Mouse (Mus musculus) embryo, embryonic 11 days (tissue): Measurements from ENCODE around the gene Scarb2.

Source experiments
- DNase-seq: peaks from one replicate; pipeline ENCODE4 v3.0.0-alpha.2; 2015

The Scarb2 gene

DNA sequence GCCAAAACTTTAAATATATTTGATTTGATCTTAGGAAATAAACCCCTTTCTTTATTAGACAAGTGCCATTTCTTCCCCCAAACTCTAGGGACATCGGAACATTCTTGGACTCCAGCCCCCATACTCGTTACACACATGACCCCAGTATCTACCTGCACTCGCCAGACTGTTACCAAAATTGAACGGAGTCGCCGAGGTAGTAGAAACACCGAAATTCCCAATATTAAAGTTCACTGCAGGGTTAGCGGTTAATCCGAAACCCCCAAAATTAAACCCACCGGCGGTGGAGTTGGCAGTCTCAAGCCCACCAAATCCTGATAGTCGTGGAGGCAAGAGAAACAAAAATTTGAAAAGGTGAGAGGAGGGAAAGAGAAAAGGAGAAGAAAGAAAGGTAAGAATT lies 72.6 kb downstream of the Scarb2 start:
- peak; percentile 22 for DNase-seq

DNA sequence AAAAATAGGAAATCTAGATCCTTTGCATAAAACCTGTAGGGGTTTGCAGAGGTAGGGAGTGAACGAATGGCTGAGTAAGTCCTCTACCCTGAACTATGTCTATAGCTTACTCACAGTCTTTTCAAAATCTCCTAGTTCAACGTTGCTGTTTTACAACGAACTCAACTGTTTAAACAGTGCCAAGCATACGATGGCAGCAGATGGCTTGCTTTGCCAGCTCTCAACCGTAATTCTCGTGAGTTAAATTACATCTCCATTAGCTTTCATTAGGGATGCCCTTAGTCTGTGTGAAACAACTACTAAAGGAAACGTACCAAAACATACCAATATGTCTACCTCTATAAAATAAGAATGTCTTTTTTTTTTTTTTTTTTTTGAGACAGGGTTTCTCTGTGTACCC lies 75.0 kb downstream of the Scarb2 start:
- DNase-seq, result no peak

DNA sequence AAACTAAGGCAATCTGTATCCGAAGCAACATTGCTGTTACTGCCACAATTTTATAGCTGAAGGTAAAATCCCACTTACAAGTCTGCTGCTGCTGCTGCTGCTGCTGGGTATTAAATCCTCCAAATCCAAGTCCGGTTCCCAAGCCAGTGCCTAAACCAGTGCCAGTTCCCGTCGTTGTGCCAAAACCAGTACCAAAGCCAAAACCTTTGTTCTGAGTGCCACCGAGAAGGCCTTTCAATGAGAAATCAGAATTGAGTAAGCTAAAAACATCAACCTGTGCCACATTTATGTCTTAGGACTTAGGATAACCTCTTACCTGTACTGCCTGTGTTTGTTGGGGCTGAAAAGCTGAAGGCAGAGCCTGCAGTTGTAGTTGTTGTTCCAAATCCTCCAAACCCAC lies 75.9 kb downstream of the Scarb2 start:
- no peak for DNase-seq

DNA sequence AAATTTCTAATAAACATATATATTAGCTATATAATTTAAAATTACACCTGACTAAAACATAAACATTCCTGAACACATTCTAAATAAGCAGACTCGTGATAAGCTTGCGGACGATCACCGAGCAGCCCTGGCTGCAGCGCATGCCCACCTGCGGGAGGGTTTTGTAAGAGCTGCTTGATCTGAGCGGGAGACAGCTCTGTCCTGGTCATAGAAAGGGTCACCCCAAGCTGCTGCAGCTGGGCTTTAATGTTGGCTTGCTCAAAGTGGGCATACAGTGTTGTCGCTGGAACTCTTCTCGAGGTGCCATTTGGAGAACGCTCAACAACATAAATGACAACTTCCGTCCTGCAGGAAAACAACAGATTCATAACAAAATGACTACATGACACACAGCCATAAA lies 82.5 kb downstream of the Scarb2 start:
- DNase-seq, result no peak

DNA sequence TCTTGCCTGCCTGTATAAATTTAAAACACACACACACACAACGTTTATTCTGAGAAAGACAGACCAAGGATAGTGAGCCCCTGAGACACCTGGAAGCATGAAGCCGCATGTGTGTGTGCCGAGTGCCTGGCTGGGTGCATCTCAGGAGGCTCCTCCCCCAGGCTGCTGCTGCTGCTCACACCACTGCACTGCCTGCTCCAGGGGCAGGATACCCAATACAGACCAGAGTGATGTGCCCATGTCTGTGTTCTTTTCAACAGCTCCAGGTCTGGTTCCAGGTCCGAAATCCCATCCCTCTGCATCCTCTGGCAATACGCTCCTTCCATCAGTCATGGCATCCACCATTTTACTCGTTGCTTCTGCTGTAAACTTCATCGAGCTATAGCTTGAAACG lies 92.7 kb downstream of the Scarb2 start:
- no peak for DNase-seq

DNA sequence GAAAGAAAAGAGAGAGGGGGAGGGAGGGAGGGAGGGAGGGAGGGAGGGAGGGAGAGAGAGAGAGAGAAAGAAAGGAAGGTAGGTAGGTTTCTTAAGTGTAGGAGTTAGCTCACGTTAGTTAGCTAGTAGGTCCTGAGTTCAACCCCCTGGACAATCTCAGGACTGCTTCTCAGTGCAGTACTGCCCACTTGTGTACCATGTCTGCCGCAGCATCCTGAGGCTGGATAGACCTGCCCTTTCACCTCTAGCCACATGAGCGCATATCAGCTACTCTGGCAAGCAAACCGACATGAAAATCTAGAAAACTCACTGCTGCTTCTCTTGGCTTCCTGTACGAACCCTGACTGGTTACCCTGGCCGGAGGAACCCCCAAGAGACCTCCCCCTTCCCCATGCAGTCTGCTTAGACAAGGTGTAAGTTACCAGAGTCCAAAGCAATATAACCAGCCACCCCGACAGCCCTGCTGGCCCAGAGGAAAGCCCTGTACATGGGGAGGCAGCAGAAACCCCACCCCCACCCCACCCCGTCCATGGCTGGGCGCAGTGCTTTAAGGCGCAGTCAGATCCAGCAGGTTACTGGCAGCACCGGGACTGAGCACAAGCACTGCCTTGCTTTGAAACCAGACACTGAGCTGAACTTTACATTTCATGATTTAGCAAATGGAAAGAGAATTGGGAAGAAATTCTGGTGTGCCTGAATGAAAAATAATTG lies 93.2 kb downstream of the Scarb2 start:
- DNase-seq, result no peak

DNA sequence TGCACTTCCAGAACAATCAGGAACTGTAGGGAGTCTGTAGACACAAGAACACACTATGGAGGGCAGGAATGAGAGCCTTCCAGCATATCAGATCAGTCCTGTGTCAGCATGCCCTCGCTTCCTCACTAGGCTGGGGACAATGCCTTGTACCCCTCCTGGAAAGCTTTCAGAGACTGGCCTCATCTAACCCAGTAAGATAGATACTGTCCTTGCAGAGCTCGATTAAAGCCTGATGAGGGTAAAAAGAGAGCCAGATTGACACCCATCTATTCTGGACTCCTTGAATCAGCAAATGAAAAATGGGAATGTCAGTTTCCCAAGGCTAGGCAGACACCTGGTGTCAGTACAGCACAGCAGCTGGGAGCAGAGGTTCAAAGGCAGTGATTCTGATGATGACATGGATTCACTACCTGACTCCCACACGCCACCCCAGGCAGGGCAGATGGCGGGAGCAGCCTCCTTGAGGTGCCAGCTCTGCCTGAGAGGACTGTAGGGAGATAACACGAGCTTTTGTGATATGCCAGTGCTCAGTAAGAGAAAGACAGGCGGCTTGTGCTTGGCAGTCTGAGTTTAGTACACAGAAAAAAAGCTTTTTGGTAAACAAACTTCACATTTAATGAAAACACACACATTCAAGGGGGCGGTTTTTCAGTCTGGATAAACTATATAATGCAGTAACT lies 95.0 kb downstream of the Scarb2 start:
- DNase-seq, result no peak

DNA sequence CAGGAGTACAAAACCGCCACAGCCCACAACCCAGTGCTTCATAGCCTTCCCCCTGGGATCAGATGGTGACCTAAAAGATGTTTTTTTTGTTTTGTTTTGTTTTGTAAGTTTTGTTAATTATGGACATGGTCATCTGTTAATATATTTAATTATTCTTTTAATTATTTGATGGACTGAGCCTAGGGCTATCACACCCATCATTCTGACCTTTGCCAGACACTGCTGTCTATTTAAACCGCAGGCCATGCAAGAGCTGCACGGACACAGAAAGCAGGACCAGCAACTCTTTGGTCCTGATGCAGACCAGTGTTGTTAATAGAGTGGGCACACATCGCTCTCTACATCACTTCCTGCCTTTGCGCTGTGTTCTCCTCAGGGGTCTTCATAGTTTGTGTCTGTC lies 96.1 kb downstream of the Scarb2 start:
- DNase-seq, result no peak

DNA sequence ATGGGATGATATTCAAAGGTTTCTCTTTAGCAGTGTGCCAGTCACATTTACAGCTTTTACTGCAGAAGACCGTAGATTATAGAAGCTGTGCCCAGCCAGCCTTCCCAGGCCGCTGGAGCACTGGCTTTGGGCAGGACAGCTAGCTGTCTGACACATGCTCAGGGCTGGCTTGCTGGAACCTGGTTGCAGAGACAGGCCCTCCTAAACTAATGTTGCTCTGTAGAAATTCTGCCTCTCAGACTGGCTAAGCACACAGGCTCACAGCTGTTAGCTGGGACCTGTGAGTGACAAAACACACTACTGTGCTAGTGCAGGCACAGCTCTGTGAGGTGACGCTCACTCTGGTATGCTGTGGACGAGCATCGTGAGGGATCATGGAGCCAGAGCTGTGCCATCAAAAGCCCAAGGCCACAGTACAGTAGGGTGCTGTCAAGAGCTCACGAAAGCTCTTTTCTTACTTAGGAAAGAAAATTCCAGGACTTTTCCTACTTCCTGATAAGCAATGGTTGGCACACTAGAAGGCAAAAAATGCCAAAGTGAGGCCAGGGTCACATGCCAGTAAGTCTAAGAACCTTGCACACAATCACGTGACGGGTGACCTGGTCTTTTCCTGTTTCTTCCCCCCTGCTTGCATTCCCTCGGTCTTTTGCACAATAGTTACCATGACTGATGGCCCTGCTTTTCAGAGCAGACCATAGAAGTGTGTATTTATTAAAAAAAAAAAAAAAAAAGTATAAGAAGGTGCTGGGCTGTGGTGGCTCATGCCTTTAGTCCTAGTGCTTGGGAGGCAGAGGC lies 97.1 kb downstream of the Scarb2 start:
- DNase-seq, result no peak

DNA sequence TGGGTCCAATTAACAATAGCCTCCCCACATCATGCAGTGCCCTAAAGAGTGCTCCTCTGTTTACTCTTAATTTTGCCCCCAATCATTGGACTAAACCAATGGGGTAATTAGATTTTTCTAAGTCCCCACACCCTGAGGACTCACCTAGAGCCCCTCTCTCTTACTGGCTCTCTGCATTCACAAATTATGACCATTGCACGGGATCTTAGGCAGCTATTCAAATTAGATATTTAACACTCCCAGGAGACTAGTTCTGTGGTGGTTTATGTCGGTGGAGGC lies 102.3 kb downstream of the Scarb2 start:
- no peak for DNase-seq

DNA sequence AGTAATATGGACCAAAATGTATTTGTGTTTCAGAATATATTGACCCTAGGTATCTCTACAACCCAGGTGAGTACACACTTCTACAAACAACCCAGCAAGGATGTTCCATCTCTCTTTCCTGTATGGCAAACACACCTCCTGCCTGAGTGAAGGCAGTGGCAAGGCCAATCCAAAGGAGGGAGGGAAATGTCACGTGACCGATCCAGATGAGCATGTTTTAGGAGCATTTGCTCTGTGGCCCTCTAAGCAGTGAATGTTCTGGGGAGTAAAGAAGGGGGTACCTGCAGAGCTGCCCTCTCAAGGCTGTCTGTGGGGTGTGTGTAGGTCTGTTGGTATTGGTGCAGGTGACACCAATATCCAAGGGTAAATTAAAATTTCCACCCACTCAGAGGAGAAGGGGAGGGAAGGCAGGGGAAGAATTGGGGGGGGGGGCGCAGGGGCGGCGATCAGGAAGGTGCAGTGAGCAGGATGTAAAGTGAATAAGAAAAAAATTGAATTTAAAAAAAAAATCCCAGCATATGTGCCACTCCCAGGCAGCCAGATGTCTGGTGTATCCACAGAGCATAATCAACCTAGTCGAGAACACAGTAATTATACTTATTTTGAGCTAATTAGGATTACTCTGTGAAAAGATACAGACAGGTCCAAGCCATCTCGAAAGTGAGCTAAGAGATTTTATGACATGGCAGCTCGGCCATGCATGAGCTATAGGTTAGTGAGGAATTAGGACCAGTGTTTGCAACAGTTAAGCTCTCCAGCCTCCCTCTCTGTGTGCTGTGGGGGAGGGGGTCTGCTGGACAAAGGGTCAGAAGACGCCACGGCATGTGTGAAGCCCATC lies 102.9 kb downstream of the Scarb2 start:
- peak; percentile 79 for DNase-seq

DNA sequence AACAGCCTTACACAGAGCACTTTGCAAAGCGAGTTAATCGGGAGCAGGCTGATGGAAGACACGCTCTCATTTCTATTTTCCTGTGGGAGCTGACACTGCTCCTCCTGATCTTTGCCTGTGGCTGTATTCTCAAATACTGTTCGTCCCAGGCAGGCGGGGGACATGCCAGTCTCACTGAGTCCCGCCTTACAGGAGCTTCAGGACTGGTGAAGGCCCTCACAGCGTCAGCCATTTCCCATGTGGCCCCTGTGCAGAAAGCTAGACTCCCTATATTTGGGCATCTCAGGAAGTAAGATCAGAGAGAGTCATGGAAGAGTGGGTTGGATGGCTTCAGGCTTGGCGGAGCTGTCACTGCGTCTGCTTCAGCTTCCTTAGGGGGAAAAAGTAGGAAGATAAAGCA lies 103.8 kb downstream of the Scarb2 start:
- DNase-seq, result no peak

DNA sequence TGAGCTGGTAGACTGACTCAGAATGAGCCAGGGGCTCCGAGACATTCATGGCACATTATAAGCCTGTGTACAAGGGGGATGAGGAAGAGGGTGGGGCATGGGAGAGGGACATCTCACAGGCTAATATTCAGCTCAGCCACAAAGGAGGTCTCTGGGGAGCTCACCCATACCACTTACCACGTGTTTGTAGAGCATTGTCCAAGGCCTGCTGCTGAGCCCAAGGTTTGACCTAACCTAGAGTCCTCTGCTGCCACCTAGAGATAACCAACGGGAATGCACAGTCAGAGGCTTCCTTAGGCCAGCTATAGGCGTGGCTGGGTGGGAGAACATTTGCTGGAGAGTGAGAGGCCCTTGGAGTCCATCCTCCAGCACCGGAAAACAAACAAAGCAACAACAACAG lies 108.5 kb downstream of the Scarb2 start:
- peak; percentile 93 for DNase-seq

DNA sequence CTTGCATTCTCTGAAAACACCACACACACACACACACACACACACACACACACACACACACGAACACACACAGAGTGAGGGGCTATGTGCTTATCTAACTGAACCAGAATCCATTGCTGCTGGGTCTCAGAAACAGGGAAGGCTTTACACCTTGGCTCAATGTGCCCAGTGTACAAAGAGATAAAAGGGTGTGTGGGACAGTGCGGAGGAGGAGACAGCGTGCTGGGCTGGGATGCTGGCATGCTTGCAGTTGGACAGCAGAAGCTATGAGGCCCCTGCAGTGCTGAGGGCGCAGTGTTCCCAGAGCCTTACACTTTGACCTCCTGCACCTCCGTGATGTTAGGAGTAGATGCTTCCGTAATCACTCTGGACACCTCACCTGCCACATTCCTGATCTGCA lies 110.2 kb downstream of the Scarb2 start:
- no peak for DNase-seq

DNA sequence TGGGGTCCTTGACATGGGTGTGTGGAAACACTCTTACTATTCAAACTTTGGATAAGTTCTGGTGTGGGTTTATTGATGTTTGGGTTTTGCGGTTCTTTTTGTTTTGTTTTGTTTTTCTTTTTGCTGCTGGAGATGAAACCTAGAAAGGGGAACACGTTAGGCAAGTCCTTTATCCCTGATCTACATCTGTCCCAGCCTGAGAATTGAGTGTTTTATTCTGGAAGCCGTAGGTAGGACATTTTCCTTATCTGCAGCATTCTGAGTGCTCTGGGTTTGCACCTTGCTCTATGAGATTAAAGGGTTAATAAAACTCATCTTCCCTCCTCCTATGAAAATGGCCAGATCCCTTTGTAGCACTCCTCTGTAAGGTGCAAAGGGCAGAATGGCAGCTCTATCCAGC lies 110.9 kb downstream of the Scarb2 start:
- DNase-seq, result no peak

DNA sequence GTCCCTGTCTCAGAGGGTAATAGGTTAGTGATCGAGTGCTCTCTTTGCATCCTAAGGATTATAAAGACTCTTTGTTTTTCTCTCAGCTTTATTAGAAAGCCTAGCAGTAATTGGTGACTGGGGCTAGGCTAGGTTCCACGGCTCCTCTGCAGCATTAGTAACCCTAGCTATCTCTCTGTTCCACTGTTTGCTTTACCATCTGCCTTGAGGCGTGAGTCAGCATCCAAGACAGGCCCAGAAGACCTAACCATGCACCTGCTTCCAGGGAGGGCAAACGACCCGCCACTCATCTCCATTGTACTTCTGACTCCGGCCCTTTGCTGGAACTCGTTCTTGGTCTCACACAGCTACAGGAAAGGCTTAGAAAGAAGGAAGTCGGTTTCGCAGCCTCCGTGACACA lies 112.8 kb downstream of the Scarb2 start:
- DNase-seq, result no peak

DNA sequence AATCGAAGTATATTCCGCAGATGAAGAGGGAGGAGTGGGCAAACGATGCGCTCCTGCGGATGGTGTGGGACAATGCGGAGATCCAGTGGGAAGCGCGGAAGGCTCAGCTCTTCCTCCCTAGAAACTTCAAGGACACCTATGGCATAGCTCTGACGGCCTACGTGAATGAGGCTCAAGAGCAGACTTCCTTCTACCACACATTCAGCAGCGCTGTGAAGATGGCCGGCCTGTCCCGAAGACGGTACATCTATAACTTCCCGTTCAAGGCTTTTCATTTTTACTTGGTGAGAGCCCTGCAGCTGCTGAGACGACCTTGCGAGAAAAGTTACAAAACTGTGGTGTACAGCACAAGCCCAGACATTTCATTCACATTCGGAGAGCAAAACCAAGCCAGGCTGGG lies 114.1 kb downstream of the Scarb2 start:
- DNase-seq, result no peak
